Mouse (Mus musculus) midbrain, embryonic 11.5 days (tissue): ENCODE results near the gene Ctbp2. TPM values are rescaled to one million over a fixed set of nuclear protein-coding genes. Genes with fewer than 3 reads are reported as not detected.

Experiments
- ATAC-seq: fragments of 200-750 bp; cut with Nextera tagmentation; 2 replicates; pipeline ENCODE4 v1.8.0; 2017; ENCODE audit warnings: moderate TSS enrichment, moderate library complexity; ENCODE audit not compliant: low FRiP score
- DNase-seq: peaks from one replicate; pipeline ENCODE4 v3.0.0; 2015; ENCODE audit warnings: low spot score; ENCODE audit errors: missing footprints
- H3K27ac ChIP-seq: fragments of 300-500 bp; sonication (generic); 2 replicates; pipeline ENCODE4 v1.5.1; 2014; ENCODE audit warnings: low read depth, low read length
- H3K27me3 ChIP-seq: fragments of 300-500 bp; sonication (generic); 2 replicates; pipeline ENCODE4 v1.6.1; 2014; ENCODE audit warnings: mild to moderate bottlenecking, low read length, moderate library complexity, mixed read lengths; ENCODE audit not compliant: control insufficient read depth, insufficient read depth
- H3K36me3 ChIP-seq: fragments of 300-500 bp; sonication (generic); 2 replicates; pipeline ENCODE4 v1.6.1; 2014; ENCODE audit warnings: mild to moderate bottlenecking, low read length, moderate library complexity, mixed read lengths; ENCODE audit not compliant: control insufficient read depth, insufficient read depth
- H3K4me1 ChIP-seq: fragments of 300-500 bp; sonication (generic); 2 replicates; pipeline ENCODE4 v1.6.1; 2014; ENCODE audit warnings: low read length; ENCODE audit not compliant: control insufficient read depth, insufficient read depth
- H3K4me2 ChIP-seq: fragments of 300-500 bp; sonication (generic); 2 replicates; pipeline ENCODE4 v1.6.1; 2014; ENCODE audit warnings: mild to moderate bottlenecking, moderate library complexity
- H3K4me3 ChIP-seq: fragments of 300-500 bp; sonication (generic); 2 replicates; pipeline ENCODE4 v1.5.1; 2014; ENCODE audit warnings: low read depth, low read length
- H3K9ac ChIP-seq: fragments of 300-500 bp; sonication (generic); 2 replicates; pipeline ENCODE4 v1.6.1; 2014; ENCODE audit warnings: low read length
- H3K9me3 ChIP-seq: fragments of 300-500 bp; sonication (generic); 2 replicates; pipeline ENCODE4 v1.6.1; 2016; ENCODE audit warnings: low read length; ENCODE audit not compliant: control insufficient read depth
- WGBS: fragments of 180-500 bp; shearing (Covaris S2); extraction: QIAGEN DNeasy Blood & Tissue Kit; methylation state at CpG from one replicate; pipeline ENCODE4 v1.1.7; 2014; 5-methylcytosine and 5-hydroxymethylcytosine counted together
- polyA plus RNA-seq: library from polyadenylated mRNA; unstranded; fragments of >200 nt; fragmentation: Nextera tagmentation; extraction: Ambion mirVana; gene quantifications from 2 replicates; pipeline ENCODE4 v1.2.1, GENCODE M21; 2014

The Ctbp2 gene
- polyA plus RNA-seq, 1 experiment from 2014 or later: 131 TPM

- 86% methylated on average over 12 of the region's 12 CpGs for WGBS
- Histone ChIP-seq H3K27me3 (no peaks in the 10 kb centered on the region), H3K9me3 (no peaks in the 10 kb centered on the region), H3K4me2 (no peak overlapping the region), H3K4me3 (no peak overlapping the region), H3K36me3 (no peaks in the 10 kb centered on the region), H3K4me1 (no peaks in the 10 kb centered on the region), H3K9ac (no peak overlapping the region), H3K27ac (no peak overlapping the region)
- DNase-seq (no peak), ATAC-seq (no peak)
These were observed 31.5 kb upstream of the Ctbp2 start for GRCm38 (mm10) chr7:133155621-133156020.

GRCm38 (mm10) chr7:133154846-133155245, 30.7 kb upstream of the Ctbp2 start:
- Histone ChIP-seq H3K27me3 (no peaks in the 10 kb centered on the region), H3K27ac (no peak overlapping the region), H3K9ac (no peak overlapping the region), H3K9me3 (no peaks in the 10 kb centered on the region), H3K36me3 (no peaks in the 10 kb centered on the region), H3K4me2 (no peak overlapping the region), H3K4me1 (no peaks in the 10 kb centered on the region), H3K4me3 (no peak overlapping the region)
- no peak for DNase-seq
- ATAC-seq: no peak
- 75% methylated on average over 6 of the region's 6 CpGs for WGBS

GRCm38 (mm10) chr7:133139689-133140336, 15.7 kb upstream of the Ctbp2 start:
- Histone ChIP-seq H3K4me3 (no peak overlapping the region), H3K36me3 (no peaks in the 10 kb centered on the region), H3K4me1 (no peaks in the 10 kb centered on the region), H3K27me3 (no peaks in the 10 kb centered on the region), H3K9me3 (no peaks in the 10 kb centered on the region), H3K9ac (no peak overlapping the region), H3K27ac (no peak overlapping the region), H3K4me2 (no peak overlapping the region)
- ATAC-seq: no peak
- DNase-seq: no peak
- WGBS: 88% methylated on average over 8 of the region's 8 CpGs

- Histone ChIP-seq H3K4me1 (no peaks in the 10 kb centered on the region), H3K27me3 (no peaks in the 10 kb centered on the region), H3K4me3 (no peak overlapping the region), H3K27ac (no peak overlapping the region), H3K9ac (no peak overlapping the region), H3K4me2 (no peak overlapping the region), H3K36me3 (no peaks in the 10 kb centered on the region), H3K9me3 (no peaks in the 10 kb centered on the region)
- ATAC-seq (no peak), DNase-seq (no peak)
- WGBS: 76% methylated on average over 5 of the region's 5 CpGs
These were observed 9.4 kb upstream of the Ctbp2 start for GRCm38 (mm10) chr7:133133552-133133951.

- no peaks in the 10 kb centered on the region for H3K27me3 ChIP-seq
- DNase-seq: no peak
- H3K9ac ChIP-seq: no peak overlapping the region
- no peak for ATAC-seq
- H3K36me3 ChIP-seq: no peaks in the 10 kb centered on the region
- H3K4me3 ChIP-seq: no peak overlapping the region
- no peaks in the 10 kb centered on the region for H3K9me3 ChIP-seq
- no peak overlapping the region for H3K4me2 ChIP-seq
- H3K27ac ChIP-seq: no peak overlapping the region
- H3K4me1 ChIP-seq: no peaks in the 10 kb centered on the region
- 91% methylated on average over 5 of the region's 5 CpGs for WGBS
These were observed 8.5 kb upstream of the Ctbp2 start for GRCm38 (mm10) chr7:133132702-133133101.

- DNase-seq: peak; percentile 89
- Histone ChIP-seq H3K4me2 (peak overlapping the region; percentile 98), H3K27ac (no peak overlapping the region), H3K9ac (peak overlapping the region; percentile 99), H3K9me3 (no peaks in the 10 kb centered on the region), H3K4me3 (peak overlapping the region; percentile 93), H3K27me3 (peaks cover 10% of the 10 kb centered on the region), H3K4me1 (peaks cover 18% of the 10 kb centered on the region), H3K36me3 (no peaks in the 10 kb centered on the region)
- no peak for ATAC-seq
- WGBS: 3% methylated on average over 34 of the region's 34 CpGs
These were observed 739 bp upstream of the Ctbp2 start for GRCm38 (mm10) chr7:133124701-133125485.

- H3K27ac ChIP-seq: peak within 1 kb of the TSS; percentile 99
- peak within 1 kb of the TSS; percentile 99 for H3K9ac ChIP-seq
- peak within 1 kb of the TSS; percentile 98 for H3K4me2 ChIP-seq
- peaks cover 10% of the 10 kb centered on the region for H3K27me3 ChIP-seq
- ATAC-seq: peak; percentile 79
- DNase-seq: peak; percentile 96
- H3K36me3 ChIP-seq: no peaks in the 10 kb centered on the region
- under 1% methylated on average over 31 of the region's 53 CpGs for WGBS
- peak within 1 kb of the TSS; percentile 93 for H3K4me3 ChIP-seq
- no peaks in the 10 kb centered on the region for H3K9me3 ChIP-seq
- H3K4me1 ChIP-seq: peaks cover 21% of the 10 kb centered on the region
These were observed 733 bp downstream of the Ctbp2 start, which contains the start of gene Fgfr2 for GRCm38 (mm10) chr7:133123244-133123998. TSS of gene Fgfr2 (minus strand) at chr7:133123350.

GRCm38 (mm10) chr7:133122379-133123243, 1.5 kb downstream of the Ctbp2 start:
- no peaks in the 10 kb centered on the region for H3K9me3 ChIP-seq
- H3K36me3 ChIP-seq: no peaks in the 10 kb centered on the region
- WGBS: under 1% methylated on average over 74 of the region's 102 CpGs
- DNase-seq (peak; percentile 97), ATAC-seq (peak; percentile 53)
- peak overlapping the region; percentile 98 for H3K4me2 ChIP-seq
- H3K27me3 ChIP-seq: peaks cover 10% of the 10 kb centered on the region
- H3K4me3 ChIP-seq: peak overlapping the region; percentile 93
- peak overlapping the region; percentile 99 for H3K9ac ChIP-seq
- peaks cover 29% of the 10 kb centered on the region for H3K4me1 ChIP-seq
- peak overlapping the region; percentile 99 for H3K27ac ChIP-seq
